Mouse (Mus musculus) G1E (cell line): ENCODE measurements at regions not wholly inside any gene's neighbourhood (a gene's known extent, or its start where the extent isn't known, plus 50 kb on each side); places are given as distances from the start of the nearest gene placed in this dataset.

Source experiments
- CTCF ChIP-seq: IDR thresholded peaks from 2 replicates; pipeline ENCODE4 v1.5.1; 2012; ENCODE audit warnings: low read depth, low read length, inconsistent platforms, mixed read lengths
- GATA1 ChIP-seq: IDR thresholded peaks from 2 replicates; pipeline ENCODE4 v1.6.1; 2012; ENCODE audit warnings: borderline replicate concordance, low read length, inconsistent platforms, mixed read lengths
- GATA2 ChIP-seq: IDR thresholded peaks from 2 replicates; pipeline ENCODE4 v1.6.1; 2012; ENCODE audit warnings: low read depth, low read length, inconsistent platforms, borderline replicate concordance
- POLR2AphosphoS5 ChIP-seq: IDR thresholded peaks from 2 replicates; pipeline ENCODE4 v1.6.1; 2012; ENCODE audit warnings: low read depth, low read length, inconsistent platforms; ENCODE audit not compliant: insufficient replicate concordance
- TAL1 ChIP-seq: conservative IDR thresholded peaks from 2 replicates; pipeline ENCODE4 v1.6.1; 2012; ENCODE audit warnings: low read depth, low read length, inconsistent platforms, mixed read lengths

DNA sequence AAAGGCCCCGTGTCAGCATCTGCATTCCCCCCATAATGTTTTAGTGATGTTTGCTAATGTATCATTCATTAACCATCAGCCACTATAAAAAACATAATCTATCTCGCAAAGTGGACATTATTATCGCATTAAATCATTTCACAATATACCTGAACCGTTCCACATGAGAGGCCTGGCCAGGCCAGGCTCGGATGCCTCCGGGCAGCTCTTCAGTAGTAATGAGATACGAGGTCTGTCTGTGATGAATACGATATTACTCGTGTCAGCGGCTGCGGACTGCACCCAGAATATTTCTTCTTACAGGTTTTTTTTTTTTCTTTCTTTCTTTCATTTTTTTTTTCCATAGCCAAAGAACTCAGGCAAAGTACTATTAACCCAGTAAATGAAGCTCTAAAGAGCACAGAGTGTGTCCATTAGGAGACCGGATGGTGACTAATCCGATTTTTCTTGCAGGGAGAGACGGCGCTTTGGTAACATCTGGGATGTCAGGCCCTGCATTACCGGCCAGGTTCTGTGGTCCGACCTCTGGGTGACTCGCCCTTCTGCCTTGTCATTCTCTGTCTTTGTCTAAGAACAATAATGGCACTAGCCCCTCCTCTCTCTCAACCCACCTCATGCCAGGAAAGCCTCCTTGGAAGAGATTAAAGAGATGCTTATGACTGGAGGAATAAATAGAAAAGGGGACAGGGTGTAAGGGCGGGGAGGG, 145.5 kb downstream of the Slc35b3 start:
- TF ChIP-seq CTCF: no peak
- TF ChIP-seq GATA1: no peak
- no peak for TF ChIP-seq TAL1
- TF ChIP-seq GATA2: no peak
- no peak for TF ChIP-seq POLR2AphosphoS5
